ENCODE assay signal across 8 mouse cellular contexts in the genomic region with DNA sequence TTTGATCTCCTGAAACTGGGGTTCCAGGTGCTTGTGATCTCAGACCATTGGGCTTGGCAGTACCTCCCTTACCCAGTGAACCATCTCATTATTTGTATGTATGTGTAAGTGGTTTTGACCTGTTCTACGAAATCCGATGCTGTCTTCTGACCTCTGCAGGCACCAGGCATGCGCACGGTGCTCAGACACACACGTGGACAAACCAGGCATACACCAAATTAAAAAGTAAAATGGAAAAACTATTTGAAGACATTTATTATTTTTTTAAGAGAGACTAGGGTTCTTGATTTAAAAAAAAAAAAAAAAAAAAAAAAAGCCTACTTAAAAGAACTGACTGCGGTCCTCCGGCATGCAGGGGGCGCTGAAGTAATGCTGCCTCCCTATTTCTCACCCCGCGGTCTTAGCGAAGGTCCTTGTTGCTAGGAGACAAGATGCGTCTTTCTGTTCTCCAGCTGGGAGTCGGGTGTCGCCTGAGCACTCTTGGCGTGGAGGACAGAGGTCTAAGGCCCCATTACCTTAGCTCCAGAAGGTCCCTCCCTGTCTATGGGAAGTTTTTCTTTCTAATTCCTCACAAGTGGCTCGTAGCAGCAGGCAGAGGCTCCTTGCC. TPM values are rescaled to one million over a fixed set of nuclear protein-coding genes. Genes with fewer than 3 reads are reported as not detected.
DNase-seq lines count a peak whose midpoint lies in the region; ATAC-seq lines count a peak whose summit lies in the region.

A gene (plus strand): TSS at position 442 of the 607 bp plus-strand sequence.

- peak within 1 kb of the TSS; percentile 29 for H3K4me3 ChIP-seq in intestine, embryonic 15.5 days (replicated peaks)

- no peaks in the 10 kb centered on the region for H3K4me1 ChIP-seq in intestine, embryonic 15.5 days (replicated peaks)

- peak; percentile 84 for DNase-seq in adrenal gland, adult 2 months
- DNase-seq in embryo, embryonic 10 days (ENCODE audit: low spot score) = peak; percentile 92
- peak; percentile 74 to 80 for DNase-seq in gastrocnemius, postnatal 36 days
- DNase-seq in left cerebral cortex, postnatal 14 days (ENCODE audit: low spot score in 2 of 2) = peak; percentile 92 to 95
- DNase-seq in right cerebral cortex, postnatal 14 days = peak; percentile 90
- peak; percentile 67 for DNase-seq in yolk sac, embryonic 10.5 days (ENCODE audit: low spot score)

- H3K27me3 ChIP-seq in intestine, embryonic 15.5 days (replicated peaks) = peaks cover 16% of the 10 kb centered on the region; the same call in 1 of the 2 replicates

- H3K4me2 ChIP-seq in intestine, embryonic 15.5 days (replicated peaks) = peak within 1 kb of the TSS; percentile 57

- H3K9me3 ChIP-seq in intestine, embryonic 15.5 days = no peaks in the 10 kb centered on the region

- 0 out of 2 replicates have a peak within 1 kb of the TSS, but pooled peaks have one; percentile 14 for H3K9ac ChIP-seq in intestine, embryonic 15.5 days

- WGBS in intestine, embryonic 15.5 days = 20% methylated on average over 16 of the region's 16 CpGs

- intact Hi-C loops in gastrocnemius, postnatal 36 days (cut with DNase I) = no loop called here
- intact Hi-C loops in left cerebral cortex, postnatal 14 days (cut with DNase I) = no loop called here

- no peaks in the 10 kb centered on the region for H3K36me3 ChIP-seq in intestine, embryonic 15.5 days

- no peak within 1 kb of the TSS for H3K27ac ChIP-seq in intestine, embryonic 15.5 days

- ATAC-seq in intestine, embryonic 15.5 days = peak; percentile 67
- peak; percentile 80 for ATAC-seq in megakaryocyte-erythroid progenitor cell, adult 5-6 weeks (replicated peaks; ENCODE audit: low FRiP score, low TSS enrichment, poor library complexity, severe bottlenecking)

RNA-seq across cellular contexts. Expression of the gene that starts here (rescaled TPM):
- under 1 TPM; 0.32 to 0.62 TPM for total RNA-seq in adrenal gland, adult 2 months (2021)
- polyA plus RNA-seq in adrenal gland, adult 2 months (2012; rRNA removed) = 0.11 and 0.23 TPM in 2 replicates
- total RNA-seq in gastrocnemius, postnatal 36 days (2021) = not detected
- 0.67 and 0.92 TPM in 2 replicates for polyA plus RNA-seq in intestine, embryonic 15.5 days (2015; fragmentation: Nextera tagmentation; extraction: Ambion mirVana)
- total RNA-seq in left cerebral cortex, postnatal 14 days (2021) = 10 to 100 TPM; 12.6 to 13.3 TPM
- total RNA-seq in megakaryocyte-erythroid progenitor cell, adult 5-6 weeks (2014; fragmentation: Nextera tagmentation) = not detected in 2 replicates
- total RNA-seq in megakaryocyte-erythroid progenitor cell, adult 5-6 weeks (2017) = not detected in 2 replicates

Comparison
In these comparisons a context has a peak if more than half of its experiments do, and no peak if none do; other contexts are left out.
1. RNA of the gene that starts here (total RNA-seq): 12.6 to 13.3 TPM in left cerebral cortex, postnatal 14 days; 0.32 to 0.62 TPM in adrenal gland, adult 2 months, not detected in gastrocnemius, postnatal 36 days and not detected in megakaryocyte-erythroid progenitor cell, adult 5-6 weeks; every median in the first group is over 4 times any median in the second.
2. Peak in DNase-seq in adrenal gland, adult 2 months; RNA of the gene not detected or under 1 TPM.
3. Peak in DNase-seq in gastrocnemius, postnatal 36 days; RNA of the gene not detected or under 1 TPM.
4. Peak in ATAC-seq, H3K4me3 ChIP-seq, H3K9ac ChIP-seq and H3K4me2 ChIP-seq in intestine, embryonic 15.5 days; RNA of the gene not detected or under 1 TPM.
5. Peak in ATAC-seq in megakaryocyte-erythroid progenitor cell, adult 5-6 weeks; RNA of the gene not detected or under 1 TPM.
6. Peak in every context shown above with its lines, with median percentiles within 50 percentile points of each other: DNase-seq.